Mouse (Mus musculus) MEL-GATA-1-ER (cell line): ENCODE results near the gene Alkbh4.
A peak's percentile ranks its signal among the peaks of the same experiment; 100 is the strongest.

Source experiments
- DNase-seq: peaks from one replicate; pipeline ENCODE4 v3.0.0-alpha.2; 2012; ENCODE audit warnings: low read depth; ENCODE audit errors: extremely low read depth

The Alkbh4 gene

DNA sequence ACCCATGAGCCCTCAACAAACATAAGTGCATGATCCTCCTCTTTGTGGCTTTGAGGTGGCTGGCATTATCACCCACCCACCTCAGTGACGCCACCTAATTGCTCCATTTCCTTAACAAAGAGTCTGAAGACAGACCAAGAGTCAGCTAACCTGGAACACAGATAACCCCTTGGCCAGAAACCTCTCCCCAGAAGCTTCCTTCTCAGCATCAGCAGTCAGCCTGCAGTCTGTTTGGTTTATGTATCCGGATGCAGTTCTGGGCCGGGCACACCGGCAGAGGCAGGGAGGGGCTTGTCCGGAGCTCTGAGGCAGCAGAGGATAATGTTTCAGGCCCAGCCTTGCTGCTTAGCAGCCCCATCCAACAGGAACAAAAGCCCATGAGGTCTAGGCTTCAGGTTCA lies 43.6 kb downstream of the Alkbh4 start:
- DNase-seq = no peak

GRCm38 (mm10) chr5:136181197-136181596 lies 45.3 kb downstream of the Alkbh4 start:
- no peak for DNase-seq

DNA sequence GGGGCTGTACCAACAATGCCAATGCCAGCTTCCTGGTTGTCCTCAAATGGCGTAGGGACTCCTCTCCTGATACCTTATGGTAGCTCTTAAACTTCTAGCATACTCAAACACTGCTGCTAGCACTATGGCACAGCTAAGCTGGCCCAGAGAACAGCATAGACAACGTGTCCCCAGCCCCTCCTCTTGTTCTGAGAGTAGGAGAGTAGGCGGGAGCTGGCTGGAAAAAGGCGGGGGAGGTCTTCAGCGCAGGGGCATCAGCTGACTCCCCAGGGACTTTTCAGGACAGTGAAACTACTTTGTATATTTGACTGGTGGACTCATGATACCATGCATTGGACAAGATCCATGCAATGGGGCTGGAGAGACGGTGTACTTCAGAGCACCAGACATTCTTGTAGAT lies 46.1 kb downstream of the Alkbh4 start:
- DNase-seq = no peak

- peak; percentile 73 for DNase-seq
Measured at GRCm38 (mm10) chr5:136182830-136183229, 46.9 kb downstream of the Alkbh4 start.

GRCm38 (mm10) chr5:136183766-136184165 lies 47.8 kb downstream of the Alkbh4 start:
- peak; percentile 23 for DNase-seq

GRCm38 (mm10) chr5:136186723-136187122 lies 50.8 kb downstream of the Alkbh4 start:
- peak; percentile 41 for DNase-seq
